Mouse (Mus musculus): ENCODE data around the gene Kcnab1. TPM values are rescaled to one million over a fixed set of nuclear protein-coding genes. Genes with fewer than 3 reads are reported as not detected.
"Not testable (repeated sequence)": the region's sequence is repeated elsewhere in the genome, so short reads cannot be mapped to it uniquely, and the experiment has no call there.

Kcnab1 gene
- polyA plus RNA-seq, 1 experiment from 2014 or later: 16.8 TPM

GRCm38 (mm10) chr3:65385771-65386170, 276.6 kb downstream of the Kcnab1 start:
- Histone ChIP-seq H3K4me2 (ENCODE audit: low read depth, low read length) (no peak overlapping the region), H3K36me3 (ENCODE audit: control insufficient read depth, insufficient read depth, low read length) (peaks cover 53% of the 10 kb centered on the region), H3K27me3 (ENCODE audit: control insufficient read depth, insufficient read depth, low read length) (no peaks in the 10 kb centered on the region), H3K4me3 (ENCODE audit: low read depth, low read length) (no peak overlapping the region), H3K9ac (replicated peaks; ENCODE audit: low read depth, low read length) (no peak overlapping the region), H3K4me1 (ENCODE audit: control insufficient read depth, insufficient read depth, low read length) (no peaks in the 10 kb centered on the region), H3K27ac (ENCODE audit: low read depth, low read length) (no peak overlapping the region), H3K9me3 (ENCODE audit: control insufficient read depth, low read length) (no peaks in the 10 kb centered on the region)
- ATAC-seq (ENCODE audit: low read depth): no peak

DNA sequence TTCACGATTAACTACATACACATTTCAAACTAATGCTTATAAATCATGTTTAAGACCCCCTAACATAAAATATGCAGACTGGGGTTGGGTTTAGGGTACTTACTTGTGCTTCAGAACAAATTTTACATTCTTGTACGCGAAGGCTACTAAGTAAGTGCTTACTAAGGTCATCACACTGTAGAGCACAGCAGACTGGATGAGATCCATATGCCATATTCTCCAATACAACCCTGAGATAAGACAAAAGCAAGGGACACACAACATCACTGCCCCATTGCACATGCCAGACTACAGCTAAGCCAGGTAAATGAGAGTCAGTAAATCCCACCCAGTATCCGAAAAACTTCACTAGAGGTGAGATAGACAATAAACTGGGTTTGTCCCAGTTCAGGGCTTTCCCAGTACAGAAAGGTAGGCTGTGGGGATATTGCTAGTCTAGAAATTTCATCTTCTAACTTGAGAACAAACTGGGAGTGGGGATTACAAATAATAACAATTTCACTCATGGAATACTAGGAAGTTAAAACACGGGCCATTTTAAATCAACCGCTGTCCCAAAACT, 282.1 kb downstream of the Kcnab1 start:
- Histone ChIP-seq H3K4me2 (ENCODE audit: low read depth, low read length) (peak overlapping the region; percentile 85), H3K9me3 (ENCODE audit: control insufficient read depth, low read length) (no peaks in the 10 kb centered on the region), H3K27ac (ENCODE audit: low read depth, low read length) (peak overlapping the region; percentile 90; the same call in 1 of the 2 replicates), H3K4me1 (ENCODE audit: control insufficient read depth, insufficient read depth, low read length) (peaks cover 7% of the 10 kb centered on the region), H3K36me3 (ENCODE audit: control insufficient read depth, insufficient read depth, low read length) (peaks cover 28% of the 10 kb centered on the region), H3K9ac (replicated peaks; ENCODE audit: low read depth, low read length) (peak overlapping the region; percentile 86; the same call in 1 of the 2 replicates), H3K27me3 (ENCODE audit: control insufficient read depth, insufficient read depth, low read length) (no peaks in the 10 kb centered on the region), H3K4me3 (ENCODE audit: low read depth, low read length) (peak overlapping the region; percentile 85)
- 36% methylated on average over 6 of the region's 6 CpGs for WGBS
- no peak for ATAC-seq (ENCODE audit: low read depth)

- peak overlapping the region; percentile 90 for H3K27ac ChIP-seq (ENCODE audit: low read depth, low read length)
- peak overlapping the region; percentile 85 for H3K4me2 ChIP-seq (ENCODE audit: low read depth, low read length)
- ATAC-seq (ENCODE audit: low read depth): peak; percentile 73
- H3K9me3 ChIP-seq (ENCODE audit: control insufficient read depth, low read length): no peaks in the 10 kb centered on the region
- no peaks in the 10 kb centered on the region for H3K27me3 ChIP-seq (ENCODE audit: control insufficient read depth, insufficient read depth, low read length)
- H3K36me3 ChIP-seq (ENCODE audit: control insufficient read depth, insufficient read depth, low read length): peaks cover 22% of the 10 kb centered on the region; the same call in 1 of the 2 replicates
- under 1% methylated on average over 37 of the region's 37 CpGs for WGBS
- peak overlapping the region; percentile 86 for H3K9ac ChIP-seq (replicated peaks; ENCODE audit: low read depth, low read length)
- peaks cover 7% of the 10 kb centered on the region for H3K4me1 ChIP-seq (ENCODE audit: control insufficient read depth, insufficient read depth, low read length)
- H3K4me3 ChIP-seq (ENCODE audit: low read depth, low read length): peak overlapping the region; percentile 85
Observed at GRCm38 (mm10) chr3:65391784-65392420, 282.7 kb downstream of the Kcnab1 start.

GRCm38 (mm10) chr3:65392421-65392817, 283.2 kb downstream of the Kcnab1 start, which contains the start of gene Ssr3:
Ssr3 (minus strand) TSS chr3:65392623.
- H3K4me1 ChIP-seq (ENCODE audit: control insufficient read depth, insufficient read depth, low read length): peaks cover 7% of the 10 kb centered on the region

DNA sequence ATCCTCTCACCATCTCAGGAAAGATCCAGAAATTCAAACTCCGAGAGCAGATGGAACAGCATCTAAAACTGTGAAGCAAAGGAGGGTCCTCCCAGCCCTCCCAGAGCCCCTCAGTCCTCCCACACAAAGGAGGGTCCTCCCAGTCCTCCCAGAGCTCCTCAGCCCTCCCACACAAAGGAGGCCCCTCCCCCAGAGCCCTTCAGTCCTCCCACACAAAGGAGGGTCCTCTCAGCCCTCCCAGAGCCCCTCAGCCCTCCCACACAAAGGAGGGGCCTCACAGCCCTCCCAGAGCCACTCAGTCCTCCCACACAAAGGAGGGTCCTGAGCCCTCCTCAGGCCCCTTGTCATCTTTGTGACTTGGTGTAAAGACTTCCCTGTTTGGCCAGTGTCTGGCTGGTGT, 285.9 kb downstream of the Kcnab1 start:
- H3K27ac ChIP-seq (ENCODE audit: low read depth, low read length); ATAC-seq (ENCODE audit: low read depth); H3K27me3 ChIP-seq (ENCODE audit: control insufficient read depth, insufficient read depth, low read length); H3K9me3 ChIP-seq (ENCODE audit: control insufficient read depth, low read length); H3K36me3 ChIP-seq (ENCODE audit: control insufficient read depth, insufficient read depth, low read length); H3K4me3 ChIP-seq (ENCODE audit: low read depth, low read length); H3K4me2 ChIP-seq (ENCODE audit: low read depth, low read length); H3K9ac ChIP-seq (replicated peaks; ENCODE audit: low read depth, low read length); H3K4me1 ChIP-seq (ENCODE audit: control insufficient read depth, insufficient read depth, low read length): not testable (repeated sequence)
- WGBS: 88% methylated on average over 1 of the region's 1 CpGs

More at GRCm38 (mm10) chr3:65392421-65392817, 283.2 kb downstream of the Kcnab1 start, which contains the start of gene Ssr3:
- Histone ChIP-seq H3K27ac (ENCODE audit: low read depth, low read length) (peak within 1 kb of the TSS; percentile 90), H3K27me3 (ENCODE audit: control insufficient read depth, insufficient read depth, low read length) (no peaks in the 10 kb centered on the region), H3K9ac (replicated peaks; ENCODE audit: low read depth, low read length) (peak within 1 kb of the TSS; percentile 86), H3K36me3 (ENCODE audit: control insufficient read depth, insufficient read depth, low read length) (peaks cover 17% of the 10 kb centered on the region; the same call in 1 of the 2 replicates), H3K4me3 (ENCODE audit: low read depth, low read length) (peak within 1 kb of the TSS; percentile 85), H3K4me2 (ENCODE audit: low read depth, low read length) (peak within 1 kb of the TSS; percentile 85), H3K9me3 (ENCODE audit: control insufficient read depth, low read length) (no peaks in the 10 kb centered on the region)
- peak; percentile 100 for ATAC-seq (ENCODE audit: low read depth)
- WGBS: under 1% methylated on average over 36 of the region's 36 CpGs

DNA sequence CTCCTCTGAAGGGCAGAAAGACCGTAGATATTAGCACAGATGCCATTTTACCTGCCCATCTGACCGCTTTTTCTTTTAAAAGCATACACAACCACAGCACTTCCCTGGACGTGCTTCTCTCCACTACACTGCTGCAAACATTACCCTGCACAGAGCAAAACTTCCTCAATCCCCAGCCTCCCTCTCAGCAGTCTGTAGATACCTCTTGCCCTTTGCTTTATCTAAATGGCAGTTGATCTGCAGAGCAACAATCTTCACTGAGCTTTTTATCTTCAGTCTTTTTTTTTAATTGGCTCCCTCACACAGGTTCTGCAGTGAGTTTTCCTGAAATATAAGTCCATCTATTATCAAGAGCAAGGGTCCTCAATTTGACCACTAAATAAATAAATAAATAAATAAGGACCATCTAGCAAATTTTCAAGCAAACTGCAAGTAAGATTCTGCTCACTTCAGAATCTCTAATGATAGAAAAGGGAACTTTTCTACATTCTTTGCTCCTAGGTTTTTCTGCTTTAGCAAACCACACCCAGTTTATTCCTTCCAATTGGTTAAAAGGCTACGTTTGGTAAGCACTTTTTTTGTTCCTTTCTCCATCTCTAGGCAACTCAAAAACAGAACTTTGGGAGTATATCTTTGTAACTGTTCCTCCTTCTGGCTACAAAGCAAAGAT, 287.8 kb downstream of the Kcnab1 start:
- H3K4me2 ChIP-seq (ENCODE audit: low read depth, low read length): no peak overlapping the region
- 82% methylated on average over 4 of the region's 4 CpGs for WGBS
- H3K4me3 ChIP-seq (ENCODE audit: low read depth, low read length): no peak overlapping the region
- H3K4me1 ChIP-seq (ENCODE audit: control insufficient read depth, insufficient read depth, low read length): no peaks in the 10 kb centered on the region
- no peaks in the 10 kb centered on the region for H3K9me3 ChIP-seq (ENCODE audit: control insufficient read depth, low read length)
- no peaks in the 10 kb centered on the region for H3K27me3 ChIP-seq (ENCODE audit: control insufficient read depth, insufficient read depth, low read length)
- H3K36me3 ChIP-seq (ENCODE audit: control insufficient read depth, insufficient read depth, low read length): no peaks in the 10 kb centered on the region
- ATAC-seq (ENCODE audit: low read depth): no peak
- H3K9ac ChIP-seq (replicated peaks; ENCODE audit: low read depth, low read length): no peak overlapping the region
- H3K27ac ChIP-seq (ENCODE audit: low read depth, low read length): no peak overlapping the region

- Histone ChIP-seq H3K27me3 (ENCODE audit: control insufficient read depth, insufficient read depth, low read length) (no peaks in the 10 kb centered on the region), H3K4me3 (ENCODE audit: low read depth, low read length) (no peak overlapping the region), H3K4me1 (ENCODE audit: control insufficient read depth, insufficient read depth, low read length) (no peaks in the 10 kb centered on the region), H3K4me2 (ENCODE audit: low read depth, low read length) (no peak overlapping the region), H3K27ac (ENCODE audit: low read depth, low read length) (no peak overlapping the region), H3K36me3 (ENCODE audit: control insufficient read depth, insufficient read depth, low read length) (no peaks in the 10 kb centered on the region), H3K9ac (replicated peaks; ENCODE audit: low read depth, low read length) (no peak overlapping the region), H3K9me3 (ENCODE audit: control insufficient read depth, low read length) (no peaks in the 10 kb centered on the region)
- no peak for ATAC-seq (ENCODE audit: low read depth)
- 92% methylated on average over 3 of the region's 3 CpGs for WGBS
Observed at GRCm38 (mm10) chr3:65397566-65397965, 288.4 kb downstream of the Kcnab1 start.

- ATAC-seq (ENCODE audit: low read depth): no peak
- WGBS: 72% methylated on average over 4 of the region's 4 CpGs
- H3K27ac ChIP-seq (ENCODE audit: low read depth, low read length): no peak overlapping the region
- H3K27me3 ChIP-seq (ENCODE audit: control insufficient read depth, insufficient read depth, low read length): no peaks in the 10 kb centered on the region
- no peak overlapping the region for H3K4me2 ChIP-seq (ENCODE audit: low read depth, low read length)
- no peak overlapping the region for H3K9ac ChIP-seq (replicated peaks; ENCODE audit: low read depth, low read length)
- H3K4me1 ChIP-seq (ENCODE audit: control insufficient read depth, insufficient read depth, low read length): no peaks in the 10 kb centered on the region
- H3K9me3 ChIP-seq (ENCODE audit: control insufficient read depth, low read length): no peaks in the 10 kb centered on the region
- no peaks in the 10 kb centered on the region for H3K36me3 ChIP-seq (ENCODE audit: control insufficient read depth, insufficient read depth, low read length)
- no peak overlapping the region for H3K4me3 ChIP-seq (ENCODE audit: low read depth, low read length)
Observed at GRCm38 (mm10) chr3:65405781-65406180, 296.6 kb downstream of the Kcnab1 start.

DNA sequence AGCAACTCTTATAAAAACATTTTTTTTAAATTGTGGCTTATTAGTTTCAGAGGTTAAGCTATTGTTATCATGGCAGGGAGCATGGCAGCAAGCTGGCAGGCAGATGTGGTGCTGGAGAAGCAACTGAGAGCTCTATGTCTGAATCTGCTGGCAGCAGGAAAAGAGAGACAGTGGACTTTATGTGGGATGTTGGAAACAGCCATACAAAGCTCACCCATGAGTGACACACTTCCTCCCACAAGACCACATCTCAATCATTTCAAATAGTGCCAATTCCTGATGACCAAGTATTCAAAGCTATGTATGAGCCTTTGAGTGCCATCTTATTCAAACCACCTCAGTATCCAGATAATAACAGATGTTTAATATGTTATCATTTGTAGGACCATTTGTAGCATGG, 298.7 kb downstream of the Kcnab1 start:
- H3K4me1 ChIP-seq (ENCODE audit: control insufficient read depth, insufficient read depth, low read length): no peaks in the 10 kb centered on the region
- no peaks in the 10 kb centered on the region for H3K27me3 ChIP-seq (ENCODE audit: control insufficient read depth, insufficient read depth, low read length)
- no peaks in the 10 kb centered on the region for H3K9me3 ChIP-seq (ENCODE audit: control insufficient read depth, low read length)
- H3K4me3 ChIP-seq (ENCODE audit: low read depth, low read length): no peak overlapping the region
- no peak overlapping the region for H3K9ac ChIP-seq (replicated peaks; ENCODE audit: low read depth, low read length)
- H3K4me2 ChIP-seq (ENCODE audit: low read depth, low read length): no peak overlapping the region
- no peak for ATAC-seq (ENCODE audit: low read depth)
- no peak overlapping the region for H3K27ac ChIP-seq (ENCODE audit: low read depth, low read length)
- H3K36me3 ChIP-seq (ENCODE audit: control insufficient read depth, insufficient read depth, low read length): no peaks in the 10 kb centered on the region

Data from neural tube, embryonic 14.5 days (tissue).